Mouse (Mus musculus) effector memory CD4-positive, alpha-beta T cell, adult 5 months (primary cell): Measurements from ENCODE around the gene Rps2. TPM values are rescaled to one million over a fixed set of nuclear protein-coding genes. Genes with fewer than 3 reads are reported as not detected.

Experiments
- polyA plus RNA-seq: library from polyadenylated mRNA; unstranded; fragments of 100-300 nt; shearing (Covaris generic); gene quantifications from one replicate; pipeline ENCODE4 v1.2.1, GENCODE M21; 2017

Gene Rps2
- polyA plus RNA-seq, result 937 TPM

GRCm38 (mm10) chr17:24717943-24718342 is at the start of gene Rps2, which contains the start of gene Rnf151:
Gene Rps2 (plus strand): TSS chr17:24718116.
Gene Rnf151 (minus strand): TSS chr17:24718063.

GRCm38 (mm10) chr17:24669545-24670245 is 48.2 kb upstream of the Rps2 start, which contains the start of gene Zfp598:
Gene Zfp598 (plus strand): TSS chr17:24669687.

DNA sequence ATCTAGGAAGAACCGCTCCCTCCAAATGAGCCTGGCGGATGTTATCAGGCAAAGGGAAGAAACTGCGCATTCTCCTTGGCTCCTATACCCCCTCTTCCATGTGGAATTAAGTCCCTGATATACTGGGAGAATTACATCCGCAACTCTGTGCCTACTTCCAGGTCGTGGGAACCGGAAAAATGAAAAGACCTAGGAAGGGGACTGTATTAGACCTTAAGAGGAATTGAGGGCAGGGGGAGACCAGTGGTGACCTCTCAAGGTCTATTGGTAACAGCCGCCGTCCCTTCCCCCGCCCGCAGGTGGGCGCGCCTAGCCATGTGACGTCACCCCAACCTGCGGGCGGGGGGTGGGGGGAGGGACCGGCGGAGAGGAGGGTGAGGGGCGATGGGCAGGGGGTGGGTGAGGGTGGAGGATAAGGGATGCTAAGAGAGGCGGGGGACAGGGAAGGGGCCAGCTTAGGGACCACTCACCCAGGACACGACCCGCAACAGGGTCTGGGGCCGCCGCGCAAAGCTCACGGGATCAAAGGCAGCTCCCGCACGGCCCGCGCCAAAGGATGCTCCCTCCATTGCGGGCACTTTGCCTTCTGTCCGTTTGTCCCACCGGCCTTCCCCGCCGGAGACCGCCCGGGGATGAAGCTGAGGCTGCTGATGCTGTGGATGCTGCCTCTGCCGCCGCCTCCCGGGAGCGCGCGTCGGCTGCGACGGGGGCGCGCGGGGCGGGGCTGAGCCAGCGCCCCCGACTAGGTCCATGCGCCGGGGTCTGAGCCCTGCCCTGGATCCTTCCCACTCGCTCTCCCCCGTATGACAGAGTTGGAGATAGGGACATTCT is 28.4 kb upstream of the Rps2 start, which contains the start of gene Syngr3:
TSS of gene Syngr3 (minus strand) at position 705 of the 831 bp plus-strand sequence.

GRCm38 (mm10) chr17:24696011-24696697 is 21.8 kb upstream of the Rps2 start, which contains the start of the genes Gfer and Noxo1:
Gene Gfer (minus strand): TSS chr17:24696156.
Gene Noxo1 (plus strand): TSS chr17:24696234.

GRCm38 (mm10) chr17:24706982-24707800 is 10.7 kb upstream of the Rps2 start, which contains the start of gene Tbl3:
Gene Tbl3 (minus strand): TSS chr17:24707660.

DNA sequence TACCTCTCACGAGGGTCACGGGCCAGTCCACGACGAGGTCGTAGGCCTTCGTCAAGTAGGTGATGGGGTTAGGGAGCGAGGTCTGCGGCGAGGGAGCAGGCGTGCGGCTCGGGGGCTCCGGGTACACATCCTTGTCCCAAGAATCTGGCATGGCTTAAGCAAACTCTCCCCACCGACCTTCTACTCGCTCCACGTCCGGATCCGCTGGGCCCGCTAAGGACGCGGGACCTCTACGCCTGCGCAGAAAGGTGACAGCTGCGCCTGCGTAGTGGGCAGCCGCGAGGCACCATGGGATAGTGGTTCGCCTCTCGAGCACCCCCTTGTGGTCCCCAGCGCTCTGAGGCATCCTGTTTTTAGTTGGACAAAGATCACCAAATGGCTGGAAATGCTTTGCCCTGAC is 6.3 kb downstream of the Rps2 start, which contains the start of gene Ndufb10:
TSS of gene Ndufb10 (minus strand) at position 295 of the 400 bp plus-strand sequence.

GRCm38 (mm10) chr17:24727618-24728017 is 9.7 kb downstream of the Rps2 start, which contains the start of gene Rpl3l:
Gene Rpl3l (plus strand): TSS chr17:24727820.

DNA sequence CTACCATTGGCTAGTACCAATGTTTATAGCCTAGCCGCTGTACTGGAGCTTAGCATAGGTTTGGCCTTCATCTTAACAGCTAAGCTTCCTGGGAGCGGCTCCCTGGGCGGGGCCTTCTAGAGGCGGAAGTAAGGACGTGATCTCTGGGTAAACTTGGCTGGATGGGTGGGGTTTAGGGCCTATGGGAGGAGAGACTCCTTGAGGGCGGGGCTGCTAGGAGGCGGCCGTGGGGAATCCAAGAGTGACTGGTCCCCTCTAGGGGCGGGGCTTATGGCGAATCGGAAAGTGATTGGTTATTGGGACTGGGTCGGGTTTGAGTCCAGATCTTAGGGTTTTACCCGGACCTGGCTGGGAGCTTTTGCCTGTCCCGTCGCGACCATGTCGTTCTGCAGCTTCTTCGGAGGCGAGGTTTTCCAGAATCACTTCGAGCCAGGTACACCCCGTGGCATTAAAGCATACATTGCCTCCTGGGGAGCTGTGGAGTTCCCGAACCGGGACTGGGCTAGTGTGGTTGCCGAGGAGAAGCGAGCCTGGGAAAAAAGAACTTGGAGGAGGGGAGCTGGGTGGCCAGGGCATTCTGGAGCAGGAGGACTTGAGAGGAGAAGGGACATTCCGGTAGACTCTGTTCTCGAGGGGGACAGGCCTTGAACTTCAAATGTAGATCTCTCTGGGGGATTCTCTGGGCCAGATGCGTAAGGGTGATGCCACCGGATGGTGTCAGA is 18.6 kb downstream of the Rps2 start, which contains the start of gene Msrb1:
TSS of gene Msrb1 (plus strand) at position 313 of the 722 bp plus-strand sequence.

DNA sequence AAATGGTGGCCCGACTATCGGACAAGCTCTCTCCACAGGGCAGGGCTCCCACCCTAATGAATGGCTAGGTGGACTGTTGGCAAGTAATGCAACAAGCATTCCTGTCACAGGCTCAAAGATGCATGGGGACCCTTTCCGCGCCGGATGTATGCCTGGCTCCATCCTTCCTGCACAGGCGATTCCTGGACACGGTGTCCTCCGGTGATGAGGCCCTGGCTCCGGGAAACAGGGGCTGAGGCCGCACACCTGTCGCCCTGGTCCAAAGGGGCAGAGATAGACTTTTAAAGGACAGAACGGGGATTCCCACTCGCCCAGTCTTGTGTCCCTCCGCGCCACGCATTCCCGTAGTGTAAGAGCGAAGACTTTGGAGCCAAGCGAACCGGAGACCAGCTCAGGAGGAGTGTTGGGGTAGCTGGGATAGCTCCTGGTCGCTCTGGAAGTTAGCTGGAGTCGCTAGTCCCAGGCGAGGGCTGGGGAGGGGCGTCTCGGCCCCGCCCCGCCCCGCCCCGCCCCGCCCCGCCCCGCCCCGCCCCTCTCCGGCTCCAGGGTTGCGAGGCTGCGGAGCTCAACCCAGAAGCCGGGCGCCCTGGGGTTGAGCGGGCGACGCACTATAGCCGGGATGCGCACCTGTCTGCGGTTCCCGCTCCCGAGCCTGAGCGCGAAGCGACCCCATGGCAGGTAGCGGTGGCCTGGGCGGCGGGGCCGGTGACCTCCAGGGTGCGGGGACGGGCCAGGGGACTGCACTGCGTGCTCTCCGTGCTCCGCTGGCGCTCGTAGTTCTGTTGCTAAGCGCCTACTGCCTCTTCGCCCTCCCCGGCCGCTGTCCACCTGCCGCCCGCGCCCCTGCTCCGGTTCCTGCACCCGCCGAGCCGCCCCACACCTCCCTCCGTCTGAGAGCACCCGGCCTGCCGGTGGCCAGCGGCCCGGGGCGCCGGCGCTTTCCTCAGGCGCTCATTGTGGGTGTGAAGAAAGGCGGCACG is 34.8 kb downstream of the Rps2 start, which contains the start of gene Hs3st6:
TSS of gene Hs3st6 (plus strand) at position 574 of the 980 bp plus-strand sequence.

Other genes starting within 250 kb of the Rps2 start
- 99.5 TPM for gene E4f1, start 247.8 kb upstream of the Rps2 start, polyA plus RNA-seq
- gene Pgp, start 247.7 kb upstream of the Rps2 start, polyA plus RNA-seq, result 15.6 TPM
- not detected for gene Bricd5, start 244.2 kb upstream of the Rps2 start, polyA plus RNA-seq
- gene Mlst8, start 239.0 kb upstream of the Rps2 start, polyA plus RNA-seq, result 13.8 TPM
- 0.22 TPM for gene Caskin1, start 229.5 kb upstream of the Rps2 start, polyA plus RNA-seq
- gene Traf7, start 190.2 kb upstream of the Rps2 start, polyA plus RNA-seq, result 67.3 TPM
- 2.9 TPM for gene Rab26, start 183.9 kb upstream of the Rps2 start, polyA plus RNA-seq
- 51.9 TPM for gene Pkd1, start 168.3 kb upstream of the Rps2 start, polyA plus RNA-seq
- 34.7 TPM for gene Tsc2, start 85.5 kb upstream of the Rps2 start, polyA plus RNA-seq
- gene Nthl1, start 85.4 kb upstream of the Rps2 start, polyA plus RNA-seq, result 2.6 TPM
- 0.34 TPM for gene Slc9a3r2, start 67.8 kb upstream of the Rps2 start, polyA plus RNA-seq
- not detected for gene Npw, start 59.7 kb upstream of the Rps2 start, polyA plus RNA-seq
- gene Zfp598, start 48.4 kb upstream of the Rps2 start, polyA plus RNA-seq, result 20.9 TPM
- 0.34 TPM for gene Syngr3, start 28.2 kb upstream of the Rps2 start, polyA plus RNA-seq
- 30.1 TPM for gene Gfer, start 22.0 kb upstream of the Rps2 start, polyA plus RNA-seq
- 1.4 TPM for gene Noxo1, start 21.9 kb upstream of the Rps2 start, polyA plus RNA-seq
- 40.1 TPM for gene Tbl3, start 10.5 kb upstream of the Rps2 start, polyA plus RNA-seq
- not detected for gene Rnf151, start 53 bp upstream of the Rps2 start, polyA plus RNA-seq
- gene Ndufb10, start 6.4 kb downstream of the Rps2 start, polyA plus RNA-seq, result 131 TPM
- gene Rpl3l, start 9.7 kb downstream of the Rps2 start, polyA plus RNA-seq, result not detected
- gene Msrb1, start 18.5 kb downstream of the Rps2 start, polyA plus RNA-seq, result 8.5 TPM
- gene Hs3st6, start 34.9 kb downstream of the Rps2 start, polyA plus RNA-seq, result not detected
- not detected for gene Meiob, start 86.2 kb downstream of the Rps2 start, polyA plus RNA-seq
- 37.5 TPM for gene Hagh, start 122.0 kb downstream of the Rps2 start, polyA plus RNA-seq
- gene Fahd1, start 132.2 kb downstream of the Rps2 start, polyA plus RNA-seq, result 0.34 TPM
- gene Igfals, start 147.9 kb downstream of the Rps2 start, polyA plus RNA-seq, result not detected
- gene Nubp2, start 168.2 kb downstream of the Rps2 start, polyA plus RNA-seq, result 57.2 TPM
- gene Spsb3, start 168.5 kb downstream of the Rps2 start, polyA plus RNA-seq, result 61.2 TPM
- gene Eme2, start 177.0 kb downstream of the Rps2 start, polyA plus RNA-seq, result 35.7 TPM
- 43.8 TPM for gene Mrps34, start 177.0 kb downstream of the Rps2 start, polyA plus RNA-seq
- 27.5 TPM for gene Nme3, start 178.4 kb downstream of the Rps2 start, polyA plus RNA-seq
- gene Mapk8ip3, start 218.9 kb downstream of the Rps2 start, polyA plus RNA-seq, result 56.1 TPM
- gene Jpt2, start 242.6 kb downstream of the Rps2 start, polyA plus RNA-seq, result 20.1 TPM